Mouse (Mus musculus) monocyte, adult 2 months (primary cell): ENCODE results near the gene Ank.
"Not testable (repeated sequence)": the region's sequence is repeated elsewhere in the genome, so short reads cannot be mapped to it uniquely, and the experiment has no call there.

Experiments
- DNase-seq, 2 experiments: peaks; one replicate each; pipeline ENCODE4 v3.0.0; 2022; ENCODE audit warnings: low spot score in 2 of 2, low read depth in 1 of 2

The Ank gene

DNA sequence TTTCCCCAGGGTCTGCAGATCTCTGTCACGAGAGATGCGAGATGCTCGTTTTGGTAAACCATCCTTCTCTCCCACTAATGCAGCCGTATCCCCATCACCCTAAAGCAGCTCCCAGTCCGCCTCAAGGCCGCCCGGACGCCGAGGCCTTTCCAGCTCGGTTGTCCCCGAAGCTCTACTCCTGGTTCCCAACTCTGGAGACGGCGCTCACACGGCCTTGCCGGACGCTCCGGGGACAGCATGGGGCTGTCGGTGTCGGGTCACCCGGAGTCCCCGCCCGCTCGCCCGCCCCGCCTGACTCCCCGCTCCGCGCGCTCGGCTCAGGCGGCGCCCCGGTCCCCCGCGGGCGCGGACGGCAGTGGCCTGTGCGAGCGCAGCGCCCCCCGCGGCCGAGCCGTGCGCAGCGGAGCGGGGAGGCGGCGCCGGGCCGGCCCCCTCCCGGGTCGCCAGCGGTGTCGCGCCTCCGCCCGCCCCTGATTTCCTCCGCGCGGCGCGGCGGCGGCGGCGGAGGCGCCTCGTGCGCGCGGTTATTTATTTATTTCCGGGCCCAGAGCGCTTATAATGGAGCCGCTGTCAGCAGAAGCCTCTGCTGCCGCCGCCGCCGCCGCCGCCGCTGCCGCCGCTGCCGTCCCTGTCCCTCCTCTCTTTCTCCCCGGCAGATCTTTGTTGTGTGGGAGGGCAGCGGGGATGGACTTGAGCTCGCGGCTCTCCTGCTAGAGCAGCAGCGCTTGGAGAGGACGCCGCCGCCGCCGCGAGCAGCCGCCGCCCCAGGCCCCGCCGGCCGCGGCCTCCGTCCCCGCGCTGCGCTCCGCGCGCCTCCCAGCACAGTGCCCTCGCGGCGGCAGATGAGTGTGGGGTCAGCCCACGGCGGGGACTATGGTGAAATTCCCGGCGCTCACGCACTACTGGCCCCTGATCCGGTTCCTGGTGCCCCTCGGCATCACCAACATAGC lies at the start of gene Ank:
Gene Ank, plus strand, starts transcription at position 547 of the 950 bp plus-strand sequence.
- peak; percentile 24 to 57 for DNase-seq

DNA sequence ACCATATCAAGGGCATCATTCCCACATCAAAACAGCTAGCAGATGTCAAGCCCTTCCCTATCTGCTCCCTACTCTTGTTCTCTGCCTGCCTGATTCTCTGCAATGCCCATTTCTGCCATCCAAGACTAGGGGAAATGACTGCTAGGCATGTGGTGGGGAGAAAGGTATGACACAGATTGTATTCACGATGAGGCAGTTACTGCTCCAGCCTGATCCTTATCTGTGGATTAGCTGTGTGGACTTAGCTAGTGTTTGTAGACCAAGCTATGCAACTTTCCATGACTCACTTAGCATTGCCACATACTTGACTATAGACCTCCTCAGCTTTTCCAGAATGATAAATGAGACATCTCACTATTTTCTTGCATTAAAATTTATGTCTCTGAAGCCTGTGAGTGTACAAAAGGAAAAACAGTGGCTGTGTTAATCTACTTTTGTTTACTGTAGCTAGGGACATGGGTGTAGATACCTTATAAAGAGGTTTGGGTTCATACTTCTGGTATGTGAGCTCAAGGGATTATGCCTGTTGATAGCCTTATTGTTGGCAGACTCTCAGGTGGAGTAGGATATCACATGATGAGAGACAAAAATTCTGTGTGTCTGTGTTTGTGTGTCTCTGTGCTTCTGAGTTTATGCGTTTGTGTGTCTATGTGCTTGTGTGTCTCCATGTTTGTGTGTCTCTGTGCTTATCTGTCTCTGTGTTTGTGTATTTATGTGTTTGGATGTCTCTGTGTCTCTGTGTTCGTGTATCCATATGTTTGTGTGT lies 47.7 kb upstream of the Ank start:
- DNase-seq, result no peak

DNA sequence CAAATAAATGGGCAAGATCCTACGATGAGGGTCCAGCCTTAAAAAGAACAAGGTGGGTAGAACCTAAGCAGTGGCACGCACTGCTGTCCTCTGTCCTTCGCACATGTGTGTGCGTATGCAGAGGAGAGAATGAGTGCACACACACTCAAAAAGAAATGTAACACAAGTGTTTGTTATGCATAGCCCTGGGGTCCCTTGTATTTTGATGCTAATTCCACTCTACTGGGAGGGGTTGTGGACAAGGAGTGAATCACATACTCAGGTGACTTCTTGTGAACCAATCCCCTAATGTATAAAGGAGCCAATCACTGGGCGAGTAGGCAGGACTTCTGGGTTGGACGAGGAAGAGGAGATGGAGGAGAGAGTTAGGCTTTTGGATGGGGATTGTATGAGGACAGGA lies 44.9 kb upstream of the Ank start:
- no peak for DNase-seq

GRCm38 (mm10) chr15:27427581-27427980 lies 38.9 kb upstream of the Ank start:
- DNase-seq, result no peak

DNA sequence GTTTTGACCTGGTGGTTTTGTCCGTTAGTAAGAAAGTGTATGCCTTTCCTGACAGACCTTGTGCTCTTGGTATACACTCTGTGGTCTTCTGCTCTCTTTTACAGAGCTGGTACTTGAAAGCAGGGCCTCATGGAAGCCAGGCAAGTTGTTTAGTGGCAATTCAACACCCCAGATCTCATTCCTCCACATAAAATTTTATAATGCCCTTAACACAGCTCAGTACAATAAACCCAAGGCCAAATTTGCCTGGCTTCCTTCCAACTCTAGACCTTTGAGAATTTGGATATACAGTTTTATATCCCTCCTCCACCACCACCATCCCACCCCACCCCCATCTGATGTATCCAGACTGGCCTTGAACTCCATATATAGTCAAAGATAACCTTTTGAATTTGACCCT lies 36.2 kb upstream of the Ank start:
- DNase-seq, result no peak

DNA sequence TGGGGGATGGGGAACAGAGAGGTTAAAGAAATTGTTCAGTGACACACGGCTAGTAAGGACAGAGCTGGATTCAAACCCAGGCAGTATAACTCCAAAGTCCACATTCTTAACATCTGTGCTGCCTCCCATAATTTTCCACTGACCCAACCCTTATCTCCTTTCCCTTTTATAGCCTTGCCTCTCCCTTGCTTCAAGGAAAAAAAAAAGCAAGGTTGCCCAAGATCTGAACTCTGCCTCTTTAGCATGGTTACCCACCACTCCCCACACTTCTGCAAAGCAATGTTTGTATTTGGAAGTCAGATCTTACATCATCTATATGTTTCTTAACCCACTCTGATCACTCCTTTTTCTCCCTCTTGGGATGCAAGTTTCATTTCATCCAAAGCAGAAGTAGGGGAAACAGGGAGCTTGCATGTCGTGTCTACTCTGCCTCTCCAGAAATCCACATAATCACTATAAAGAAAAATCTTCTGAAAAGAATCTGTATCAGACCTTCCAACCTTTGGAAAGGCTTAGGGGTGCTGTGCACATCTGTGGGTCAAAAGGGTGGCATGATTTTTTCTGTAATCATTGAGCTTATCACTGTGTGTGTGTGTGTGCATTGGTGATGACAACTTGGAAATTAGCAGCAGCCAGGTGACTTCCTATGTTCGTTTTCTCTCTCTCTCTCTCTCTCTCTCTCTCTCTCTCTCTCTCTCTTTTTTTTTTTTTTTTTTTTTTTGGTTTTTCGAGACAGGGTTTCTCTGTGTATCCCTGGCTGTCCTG lies 33.4 kb upstream of the Ank start:
- no peak for DNase-seq

- DNase-seq, result no peak
These were observed 31.1 kb upstream of the Ank start for GRCm38 (mm10) chr15:27435409-27435808.

DNA sequence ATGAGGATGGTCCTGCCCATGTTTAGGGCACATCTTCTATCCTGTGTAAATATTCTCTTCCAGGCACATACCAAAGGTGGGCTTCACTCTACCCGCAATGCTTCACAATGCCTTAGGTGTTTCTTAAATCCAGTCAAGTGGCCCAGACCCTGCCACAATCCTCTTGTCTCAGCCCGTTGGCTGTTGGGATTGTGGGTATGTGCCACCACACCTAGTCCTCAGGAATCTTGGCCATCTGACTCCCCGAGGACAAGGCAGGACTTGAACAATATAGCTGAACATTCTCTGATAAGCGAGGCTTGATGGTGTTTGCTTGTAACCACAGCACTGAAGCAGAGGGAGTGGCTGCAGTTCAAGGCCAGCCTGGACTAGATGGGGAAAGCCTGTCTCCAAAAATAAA lies 30.3 kb upstream of the Ank start:
- no peak for DNase-seq

- no peak for DNase-seq
These were observed 25.4 kb upstream of the Ank start for GRCm38 (mm10) chr15:27441053-27441452.

DNA sequence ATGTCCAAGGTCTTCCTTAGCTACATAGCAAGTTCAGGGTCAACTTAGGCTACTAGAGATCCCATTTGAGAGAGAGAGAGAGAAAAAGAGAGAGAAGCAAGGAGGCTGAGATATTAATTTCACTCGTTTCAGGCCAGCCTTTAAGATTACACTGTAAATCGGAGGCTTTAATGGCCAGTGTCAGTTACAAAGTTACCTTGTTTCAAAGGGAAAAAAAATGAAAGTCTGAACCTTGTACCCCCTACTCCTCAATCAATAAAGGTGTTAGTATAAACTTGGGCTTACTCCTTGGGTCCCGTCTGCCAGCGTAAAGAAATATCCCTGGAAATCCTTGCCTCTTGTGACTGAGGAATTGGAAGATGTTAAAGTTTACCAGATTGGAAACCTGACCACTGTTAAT lies 24.9 kb upstream of the Ank start:
- no peak for DNase-seq

- no peak for DNase-seq
These were observed 24.5 kb upstream of the Ank start for GRCm38 (mm10) chr15:27441951-27442350.

DNA sequence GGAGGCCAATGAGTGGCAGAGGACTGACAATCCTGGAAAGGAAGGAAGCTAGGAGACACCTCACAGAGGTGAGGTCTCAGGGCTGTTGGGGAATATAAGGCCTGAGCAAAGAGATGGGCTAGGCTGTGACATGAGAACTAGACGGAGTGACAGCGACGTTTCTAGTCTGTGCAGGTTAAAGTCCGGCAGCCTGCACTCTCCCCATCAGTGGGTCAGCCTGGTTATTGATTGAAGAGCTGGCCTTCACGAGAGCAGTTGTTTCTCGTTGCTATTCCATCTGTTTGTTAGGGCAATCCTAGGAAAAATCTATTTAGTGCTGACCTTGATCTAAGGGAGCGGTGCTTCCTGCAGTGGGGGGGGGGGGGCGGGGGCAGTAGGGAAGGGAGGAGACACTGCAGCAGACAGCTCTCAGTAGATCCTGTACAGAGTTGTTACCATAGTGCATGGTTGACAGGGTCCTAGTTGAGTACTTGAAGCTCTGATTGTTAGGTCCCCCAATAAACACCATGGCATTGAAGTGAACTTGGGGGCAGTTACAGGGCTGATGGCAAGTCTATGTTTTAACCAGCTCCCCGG lies 21.6 kb upstream of the Ank start:
- DNase-seq, result no peak

DNA sequence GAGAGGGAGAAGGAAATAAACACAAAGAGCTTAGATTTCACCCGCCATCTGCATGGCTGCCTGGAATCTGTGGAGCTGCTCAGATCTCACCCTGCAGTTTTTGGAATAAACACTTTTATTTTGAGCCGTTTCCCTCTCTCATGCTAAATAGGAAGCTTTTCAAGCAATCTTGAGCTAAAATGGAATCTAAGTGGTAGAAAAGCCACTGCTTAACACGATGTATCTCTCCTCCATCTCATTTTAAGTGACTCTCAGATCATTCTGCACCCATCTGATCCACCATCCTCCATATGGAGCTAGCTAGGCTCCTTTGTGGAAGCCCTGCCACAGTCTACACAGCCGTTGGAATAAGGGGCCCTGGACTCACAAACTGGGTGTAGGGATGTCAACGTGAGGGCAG lies 15.8 kb upstream of the Ank start:
- no peak for DNase-seq

GRCm38 (mm10) chr15:27451760-27452159 lies 14.7 kb upstream of the Ank start:
- no peak for DNase-seq

GRCm38 (mm10) chr15:27452496-27452895 lies 14.0 kb upstream of the Ank start:
- DNase-seq, result no peak

GRCm38 (mm10) chr15:27457001-27457400 lies 9.5 kb upstream of the Ank start:
- no peak for DNase-seq

DNA sequence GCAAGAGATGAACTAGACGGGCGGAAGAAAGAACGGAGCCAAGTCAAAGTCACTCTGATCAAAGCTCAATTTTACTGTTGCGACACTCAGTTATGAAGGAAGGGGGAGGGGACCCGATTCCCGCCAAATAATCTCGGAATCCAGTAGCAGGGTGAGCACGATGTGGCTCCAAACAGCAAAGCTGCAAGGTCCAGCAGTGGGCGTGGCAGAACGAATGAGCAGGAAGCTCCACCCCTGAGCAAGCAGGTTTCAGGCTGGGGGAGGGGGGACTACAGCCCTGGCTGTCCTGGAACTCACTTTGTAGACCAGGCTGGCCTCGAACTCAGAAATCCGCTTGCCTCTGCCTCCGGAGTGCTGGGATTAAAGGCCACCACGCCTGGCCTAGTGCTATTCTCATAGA lies 6.7 kb upstream of the Ank start:
- DNase-seq, result not testable (repeated sequence)

GRCm38 (mm10) chr15:27461336-27462245 lies 4.9 kb upstream of the Ank start:
- DNase-seq, result no peak

- DNase-seq, result no peak
These were observed 2.6 kb upstream of the Ank start for GRCm38 (mm10) chr15:27463876-27464275.

DNA sequence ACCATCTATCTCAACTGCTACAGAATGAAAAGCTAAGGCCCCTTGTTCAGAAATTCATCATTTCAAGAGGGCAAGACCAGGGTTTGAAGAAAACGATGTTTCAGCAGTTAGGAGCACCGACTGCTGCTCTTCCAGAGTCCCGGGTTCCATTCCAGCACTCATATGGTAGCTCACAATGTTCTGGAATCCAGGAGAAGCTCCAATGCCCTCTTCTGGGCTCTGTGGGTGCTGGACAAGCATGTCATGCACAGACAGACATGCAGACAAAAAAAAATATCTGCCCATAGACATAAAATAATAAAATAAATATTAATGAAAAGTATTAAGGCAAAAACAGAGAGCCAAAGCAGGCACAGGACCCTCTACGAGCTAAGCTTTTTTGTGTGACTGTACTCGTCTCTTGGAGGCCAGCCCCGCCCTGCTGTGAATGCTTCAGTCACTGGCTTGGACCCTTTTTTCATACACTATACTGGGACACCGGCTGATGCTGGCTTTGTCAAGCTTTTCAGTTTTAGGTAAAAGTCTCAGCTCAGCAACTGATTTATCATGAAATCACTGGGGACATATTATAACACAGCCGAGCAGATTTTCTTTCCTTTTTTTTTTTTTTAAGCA lies 979 bp upstream of the Ank start:
- no peak for DNase-seq
